Mouse (Mus musculus) yolk sac, embryonic 10.5 days (tissue): ENCODE data around the gene Sh3d19.

Experiments
- DNase-seq: peaks from one replicate; pipeline ENCODE4 v3.0.0-alpha.2; 2017; ENCODE audit warnings: low spot score

The Sh3d19 gene

GRCm38 (mm10) chr3:85970742-85971598, at the start of gene Sh3d19:
Gene Sh3d19 (plus strand): TSS chr3:85971109.
- peak; percentile 93 for DNase-seq

- DNase-seq = no peak
These were observed 48.6 kb upstream of the Sh3d19 start for GRCm38 (mm10) chr3:85922331-85922730.

GRCm38 (mm10) chr3:85923343-85923742, 47.6 kb upstream of the Sh3d19 start:
- no peak for DNase-seq

DNA sequence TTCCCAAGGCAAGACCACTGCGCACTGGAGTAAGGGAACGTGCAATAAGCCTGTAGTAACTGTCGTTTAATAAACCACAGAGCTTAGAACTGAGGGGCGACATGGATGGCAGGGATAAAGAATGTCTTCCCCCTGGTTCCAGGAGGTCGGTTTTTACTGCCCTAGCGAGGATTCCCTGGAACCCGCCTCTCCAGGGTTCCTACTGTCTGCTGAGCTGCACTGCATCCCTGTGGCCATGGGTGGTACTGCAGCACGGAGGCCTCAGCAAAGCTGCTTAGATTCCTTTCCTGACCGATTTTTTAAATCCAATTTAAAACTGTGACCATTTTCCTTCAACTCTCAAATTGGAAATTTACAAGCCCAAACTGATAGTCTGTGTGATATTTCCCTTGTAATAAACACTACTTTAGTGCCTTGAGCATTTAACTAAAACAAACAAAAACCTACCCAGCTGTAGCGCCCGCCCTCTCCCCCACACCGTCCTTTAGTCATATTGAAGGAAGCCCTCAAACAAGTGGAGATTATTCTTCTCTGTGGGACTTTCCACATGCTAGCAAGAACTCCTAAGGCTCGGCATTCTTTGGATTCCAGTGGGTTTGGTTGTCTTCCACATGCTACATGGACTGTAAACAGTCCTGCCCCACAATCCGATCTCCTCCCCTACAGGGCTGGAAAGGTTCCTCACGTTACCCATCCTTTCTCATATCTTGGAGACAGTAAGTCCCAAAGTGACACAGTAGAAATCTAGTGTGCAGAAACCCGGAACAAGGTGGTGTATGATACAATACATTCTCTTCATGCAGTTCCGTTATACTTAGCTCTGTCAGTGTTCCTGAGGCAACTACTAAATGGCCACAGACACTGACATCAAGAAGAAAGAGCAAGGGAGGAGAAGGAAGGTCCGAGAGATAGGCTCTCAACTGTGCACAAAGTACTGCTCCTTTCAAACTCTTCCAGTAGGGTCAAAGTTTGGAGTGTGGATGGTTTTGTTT, 46.7 kb upstream of the Sh3d19 start:
- DNase-seq = peak; percentile 69

- no peak for DNase-seq
These were observed 43.6 kb upstream of the Sh3d19 start for GRCm38 (mm10) chr3:85927296-85927695.

GRCm38 (mm10) chr3:85928140-85928611, 42.7 kb upstream of the Sh3d19 start:
- no peak for DNase-seq

DNA sequence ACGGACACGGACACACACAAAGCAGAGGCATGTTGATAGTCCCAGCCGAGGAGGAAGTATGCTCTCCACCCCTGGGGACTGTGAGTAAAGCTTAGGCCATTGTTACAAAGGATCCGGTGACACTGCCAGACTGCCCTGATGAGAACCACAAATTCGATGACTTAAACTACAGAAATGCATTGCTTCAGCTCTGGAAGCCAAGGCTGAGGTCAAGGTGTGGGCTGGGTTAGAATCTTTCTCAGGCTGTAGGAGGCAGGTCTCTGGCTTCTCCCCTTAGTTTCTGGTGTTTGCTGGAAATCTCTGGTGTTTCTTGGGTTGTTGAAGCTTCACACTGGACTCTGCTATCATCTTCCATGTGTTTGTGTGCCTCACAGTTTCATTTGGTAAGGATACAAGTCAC, 41.2 kb upstream of the Sh3d19 start:
- DNase-seq = no peak

- DNase-seq = no peak
These were observed 40.1 kb upstream of the Sh3d19 start for GRCm38 (mm10) chr3:85930671-85931255.

DNA sequence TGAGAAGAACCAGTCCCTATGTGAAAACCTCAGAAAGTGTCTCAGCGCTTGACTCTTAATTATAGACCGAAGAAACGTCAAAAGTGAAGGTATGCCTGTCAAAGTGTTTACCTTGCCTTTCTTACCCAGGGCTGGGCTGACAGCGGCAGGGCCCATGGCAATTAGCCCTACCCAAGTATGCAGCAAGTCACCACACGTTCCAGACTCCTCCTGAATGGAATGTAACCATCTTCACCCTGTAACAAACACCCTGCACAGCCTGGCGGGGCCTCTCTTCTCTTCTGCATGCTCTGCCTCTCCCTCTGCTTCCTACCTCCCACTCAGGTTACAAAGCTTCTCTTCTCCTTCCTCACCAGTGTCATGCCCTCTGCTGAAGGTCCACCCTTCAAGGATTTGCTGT, 39.0 kb upstream of the Sh3d19 start:
- no peak for DNase-seq

GRCm38 (mm10) chr3:85933586-85933985, 37.3 kb upstream of the Sh3d19 start:
- DNase-seq = no peak

- DNase-seq = no peak
These were observed 20.0 kb upstream of the Sh3d19 start for GRCm38 (mm10) chr3:85950914-85951313.

DNA sequence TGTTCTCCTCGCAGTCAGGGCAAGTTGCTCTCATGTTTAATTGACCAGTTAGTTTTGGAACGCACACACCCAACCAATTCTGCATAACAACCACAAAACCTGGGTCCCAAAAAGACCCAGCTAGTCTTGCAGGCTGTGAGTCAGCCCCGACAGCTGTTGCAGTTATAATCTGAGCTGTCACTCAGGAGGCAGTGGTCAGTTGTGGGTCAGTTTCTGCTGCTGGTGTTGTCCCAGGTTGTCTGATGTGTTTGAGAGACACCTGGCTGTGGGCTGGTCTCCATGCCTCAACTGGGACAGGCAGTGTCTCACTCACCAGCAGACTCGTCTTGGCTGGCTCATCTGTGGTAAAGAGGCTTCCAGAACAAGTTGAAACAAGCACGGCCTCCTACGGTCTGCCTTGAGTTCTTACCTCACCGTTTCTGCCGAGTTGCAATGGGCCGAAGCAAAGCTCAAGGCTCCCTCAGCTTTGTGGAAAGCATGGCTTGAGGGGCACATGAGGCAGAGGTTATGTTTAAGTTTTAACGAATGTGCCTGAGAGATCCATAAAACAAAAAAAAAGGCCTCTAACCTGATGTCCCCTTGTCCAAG, 18.1 kb upstream of the Sh3d19 start:
- no peak for DNase-seq

GRCm38 (mm10) chr3:85955269-85955668, 15.6 kb upstream of the Sh3d19 start:
- DNase-seq = no peak

DNA sequence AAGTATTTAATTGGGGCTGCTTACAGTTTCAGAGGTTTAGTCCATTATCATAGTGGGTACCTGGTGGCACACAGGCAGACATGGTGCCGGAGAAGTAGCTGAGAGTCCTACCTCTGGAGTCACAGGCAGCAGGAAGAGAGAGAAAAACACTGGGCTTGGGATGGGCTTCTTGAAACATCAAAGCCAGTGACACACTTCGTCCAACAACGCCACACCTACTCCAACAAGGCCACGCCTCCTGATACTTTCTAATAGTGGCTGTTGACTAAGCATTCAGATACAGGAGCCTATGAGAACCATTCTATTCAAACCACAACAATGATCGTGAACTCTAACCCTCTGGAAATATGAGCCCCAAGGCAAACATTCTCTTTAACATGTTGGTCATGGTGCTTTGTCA, 15.2 kb upstream of the Sh3d19 start:
- DNase-seq = no peak

DNA sequence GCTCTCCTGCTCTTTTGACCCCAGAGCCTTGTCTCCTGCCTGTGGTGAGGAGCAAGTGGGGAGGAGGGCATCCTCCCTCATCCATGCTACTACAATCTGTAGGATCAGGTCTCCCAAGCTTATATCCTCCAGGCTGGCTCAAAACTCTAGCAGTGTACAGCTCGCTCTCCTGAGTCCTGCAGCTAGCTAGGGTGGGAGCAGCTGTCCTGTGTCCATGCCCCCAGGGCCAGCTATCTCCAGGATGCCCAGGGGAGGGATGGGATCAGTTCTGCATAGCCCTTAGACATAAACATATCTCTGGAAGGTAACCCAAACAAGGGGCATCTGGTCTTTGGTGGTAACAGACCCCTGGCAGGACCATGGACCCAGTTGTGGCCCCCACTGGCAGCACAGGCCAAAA, 11.2 kb upstream of the Sh3d19 start:
- DNase-seq = no peak

DNA sequence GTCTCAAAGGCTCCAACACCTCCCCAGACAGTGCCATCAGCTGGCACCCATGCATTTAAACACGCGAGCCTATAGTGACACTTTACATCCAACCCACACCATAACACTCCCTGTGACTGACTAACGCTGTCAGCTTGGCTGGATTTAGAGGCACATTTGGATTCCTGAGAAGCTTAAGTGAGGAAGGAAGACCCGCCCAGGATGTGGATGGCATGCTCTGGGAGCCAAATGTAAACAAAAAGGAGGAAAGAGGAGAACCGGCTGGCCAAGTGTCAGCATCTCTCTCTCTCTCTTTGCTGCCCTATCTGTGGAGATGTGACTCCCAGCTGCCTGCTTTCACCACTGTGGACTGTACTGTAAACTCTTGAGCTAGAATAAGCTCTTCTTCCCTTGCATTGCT, 9.8 kb upstream of the Sh3d19 start:
- peak; percentile 71 for DNase-seq

- DNase-seq = no peak
These were observed 5.4 kb upstream of the Sh3d19 start for GRCm38 (mm10) chr3:85965479-85965878.

- no peak for DNase-seq
These were observed 1.9 kb upstream of the Sh3d19 start for GRCm38 (mm10) chr3:85969040-85969439.

- peak; percentile 86 for DNase-seq
These were observed 678 bp downstream of the Sh3d19 start for GRCm38 (mm10) chr3:85971599-85971975.

DNA sequence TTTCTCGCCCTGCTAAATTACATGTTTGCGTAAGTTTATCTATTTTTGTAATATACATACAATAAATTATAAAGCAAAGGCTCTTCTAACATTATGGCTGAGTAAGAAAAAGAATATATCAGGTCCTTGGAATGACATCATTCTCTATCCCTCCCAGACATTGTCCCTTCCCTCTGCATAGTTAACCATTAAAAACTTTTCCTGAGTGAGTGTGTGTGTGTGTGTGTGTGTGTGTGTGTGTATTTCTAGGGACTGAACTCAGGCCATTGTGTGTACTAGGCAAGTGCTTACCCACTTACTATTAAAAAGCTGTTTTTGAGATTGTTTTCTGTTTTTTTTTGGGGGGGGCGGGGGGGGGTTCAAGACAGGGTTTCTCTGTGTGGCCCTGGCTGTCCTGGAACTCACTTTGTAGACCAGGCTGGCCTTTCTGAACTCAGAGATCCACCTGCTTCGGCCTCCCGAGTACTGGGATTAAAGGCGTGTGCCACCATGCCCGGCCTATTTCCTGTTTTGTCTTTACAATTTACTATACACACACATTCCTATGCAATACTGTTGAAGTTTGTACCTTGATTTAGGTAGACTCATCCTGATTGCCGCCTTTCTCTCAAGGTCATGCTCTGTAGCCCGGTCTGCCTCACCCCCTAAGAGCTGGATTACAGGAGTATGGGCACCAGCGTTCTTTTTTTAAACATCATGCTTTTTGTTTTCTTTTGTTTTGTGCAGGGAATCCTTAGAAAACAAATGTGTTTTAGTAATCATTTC, 2.6 kb downstream of the Sh3d19 start:
- no peak for DNase-seq

- DNase-seq = no peak
These were observed 3.5 kb downstream of the Sh3d19 start for GRCm38 (mm10) chr3:85974451-85974850.
